Mouse (Mus musculus) stomach, embryonic 16.5 days (tissue): ENCODE data around the gene 2310034C09Rik. TPM values are rescaled to one million over a fixed set of nuclear protein-coding genes. Genes with fewer than 3 reads are reported as not detected.
"Not testable (repeated sequence)": the region's sequence is repeated elsewhere in the genome, so short reads cannot be mapped to it uniquely, and the experiment has no call there.

Source experiments
- ATAC-seq: fragments of 200-750 bp; cut with Nextera tagmentation; 2 replicates; pipeline ENCODE4 v1.8.0; 2017; ENCODE audit warnings: moderate number of reproducible peaks, moderate TSS enrichment; ENCODE audit not compliant: insufficient read depth, low FRiP score
- H3K27ac ChIP-seq: fragments of 300-500 bp; sonication (generic); 2 replicates; pipeline ENCODE4 v1.5.1; 2014; ENCODE audit warnings: low read length
- H3K27me3 ChIP-seq: fragments of 300-500 bp; sonication (generic); 2 replicates; pipeline ENCODE4 v1.6.1; 2014; ENCODE audit warnings: low read length, control low read depth, mixed read lengths; ENCODE audit not compliant: control insufficient read depth, insufficient read depth
- H3K36me3 ChIP-seq: fragments of 300-500 bp; sonication (generic); 2 replicates; pipeline ENCODE4 v1.6.1; 2014; ENCODE audit warnings: low read length; ENCODE audit not compliant: control insufficient read depth, insufficient read depth
- H3K4me1 ChIP-seq: fragments of 300-500 bp; sonication (generic); 2 replicates; pipeline ENCODE4 v1.6.1; 2014; ENCODE audit warnings: low read length, control low read depth, mixed read lengths; ENCODE audit not compliant: control insufficient read depth, insufficient read depth
- H3K4me2 ChIP-seq: fragments of 300-500 bp; sonication (generic); 2 replicates; pipeline ENCODE4 v1.6.1; 2014; ENCODE audit warnings: low read depth, low read length, mixed read lengths
- H3K4me3 ChIP-seq: fragments of 300-500 bp; sonication (generic); replicated peaks from 2 replicates; pipeline ENCODE4 v1.5.1; 2014; ENCODE audit warnings: mild to moderate bottlenecking, low read length
- H3K9ac ChIP-seq: fragments of 300-500 bp; sonication (generic); 2 replicates; pipeline ENCODE4 v1.6.1; 2014; ENCODE audit warnings: low read length
- H3K9me3 ChIP-seq: fragments of 300-500 bp; sonication (generic); replicated peaks from 2 replicates; pipeline ENCODE4 v1.6.1; 2016; ENCODE audit warnings: low read length, control low read depth; ENCODE audit not compliant: control insufficient read depth
- WGBS: fragments of 180-500 bp; shearing (Covaris S2); extraction: QIAGEN DNeasy Blood & Tissue Kit; methylation state at CpG from one replicate; pipeline ENCODE4 v1.1.7; 2014; 5-methylcytosine and 5-hydroxymethylcytosine counted together
- polyA plus RNA-seq: library from polyadenylated mRNA; unstranded; fragments of >200 nt; fragmentation: Nextera tagmentation; extraction: Ambion mirVana; gene quantifications from 2 replicates; pipeline ENCODE4 v1.2.1, GENCODE M21; 2015

Gene 2310034C09Rik
- polyA plus RNA-seq: not detected in 2 replicates

DNA sequence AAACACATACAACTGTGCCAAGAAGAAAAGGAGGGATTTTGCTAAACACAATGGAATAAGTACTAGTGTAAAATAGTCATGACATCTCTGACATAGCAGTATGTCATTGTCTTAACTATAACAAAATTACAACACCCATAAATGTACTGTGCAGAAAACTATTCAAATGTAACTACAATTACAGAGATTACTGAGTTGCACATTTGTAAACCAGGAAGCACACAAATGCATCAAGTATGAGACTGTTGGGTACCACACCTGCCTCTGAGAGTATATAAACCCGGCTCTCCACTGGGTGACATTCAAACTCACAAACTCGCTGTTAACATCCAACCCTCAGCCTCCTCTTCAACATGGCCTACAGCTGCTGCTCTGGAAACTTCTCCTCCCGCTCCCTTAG, at the start of gene 2310034C09Rik:
TSS of gene 2310034C09Rik (plus strand) at position 301 of the 400 bp plus-strand sequence.
- not testable (repeated sequence) for H3K27ac ChIP-seq, H3K4me3 ChIP-seq, H3K27me3 ChIP-seq, H3K9ac ChIP-seq, H3K36me3 ChIP-seq, H3K4me1 ChIP-seq, ATAC-seq, H3K9me3 ChIP-seq, H3K4me2 ChIP-seq
- WGBS: 95% methylated on average over 3 of the region's 3 CpGs

DNA sequence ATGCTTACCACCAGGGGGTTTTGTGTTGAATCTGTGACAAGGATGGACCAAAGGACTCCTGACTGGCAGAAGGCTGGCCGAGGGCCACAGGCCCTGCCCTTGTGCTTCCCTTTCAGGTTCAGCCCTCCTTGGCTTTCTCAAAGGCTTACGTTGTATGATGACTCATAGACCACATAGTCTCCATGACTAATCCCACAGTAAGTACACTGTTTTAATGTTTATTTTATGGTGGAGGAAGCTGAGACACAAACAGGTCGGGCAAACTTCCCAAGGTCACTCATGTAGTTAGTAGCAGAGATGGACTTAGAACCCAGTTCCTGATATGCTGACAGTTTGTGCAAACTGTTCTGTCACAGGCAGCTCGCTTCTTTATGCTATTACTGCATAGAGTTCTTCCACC, 47.9 kb upstream of the 2310034C09Rik start:
- Histone ChIP-seq H3K27ac (no peak overlapping the region), H3K4me3 (no peak overlapping the region), H3K9me3 (no peaks in the 10 kb centered on the region), H3K36me3 (no peaks in the 10 kb centered on the region), H3K4me1 (no peaks in the 10 kb centered on the region), H3K9ac (no peak overlapping the region), H3K4me2 (no peak overlapping the region), H3K27me3 (no peaks in the 10 kb centered on the region)
- ATAC-seq: peak; percentile 86; the same call in 1 of the 2 replicates
- 56% methylated on average over 4 of the region's 4 CpGs for WGBS

DNA sequence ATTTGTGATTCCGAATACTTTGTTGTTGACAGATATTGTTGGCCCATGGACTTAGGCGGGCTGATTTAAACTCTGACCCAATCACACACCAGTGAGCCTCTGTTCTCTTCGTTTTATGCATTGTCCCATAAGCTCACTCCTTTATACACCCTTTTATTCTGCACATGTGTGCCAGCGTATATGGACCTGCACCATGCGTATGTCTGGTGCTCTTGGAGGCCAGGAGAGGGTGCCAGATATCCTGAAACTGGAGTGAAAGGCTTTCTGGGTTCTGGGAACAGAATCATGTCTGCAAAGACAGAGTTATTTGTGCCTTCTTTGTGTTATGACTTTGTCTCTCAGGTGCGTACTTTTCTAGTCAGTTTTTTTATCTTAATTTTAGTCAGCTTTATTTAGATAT, 47.4 kb upstream of the 2310034C09Rik start:
- Histone ChIP-seq H3K4me3 (no peak overlapping the region), H3K9ac (no peak overlapping the region), H3K4me2 (no peak overlapping the region), H3K9me3 (no peaks in the 10 kb centered on the region), H3K4me1 (no peaks in the 10 kb centered on the region), H3K27me3 (no peaks in the 10 kb centered on the region), H3K27ac (no peak overlapping the region), H3K36me3 (no peaks in the 10 kb centered on the region)
- ATAC-seq: no peak
- whole genome bisulfite sequencing: 81% methylated on average over 6 of the region's 6 CpGs

DNA sequence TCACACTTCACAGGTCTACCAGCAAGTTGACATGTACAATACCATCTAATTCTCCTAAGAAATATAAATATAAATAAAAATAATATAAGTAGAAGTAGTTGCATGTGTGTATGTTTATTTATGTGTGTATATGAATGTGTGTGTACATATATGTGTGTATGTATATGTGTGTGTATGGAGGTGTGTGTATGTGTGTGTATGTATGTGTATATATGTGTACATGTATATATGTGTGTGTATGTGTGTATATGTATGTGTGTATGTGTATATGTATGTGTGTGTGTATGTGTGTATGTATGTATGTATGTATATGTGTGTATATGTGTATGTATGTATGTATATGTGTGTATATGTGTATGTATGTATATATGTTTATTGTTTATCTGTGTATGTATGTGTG, 42.1 kb upstream of the 2310034C09Rik start:
- Histone ChIP-seq H3K9me3 (no peaks in the 10 kb centered on the region), H3K4me3 (no peak overlapping the region), H3K4me2 (no peak overlapping the region), H3K9ac (no peak overlapping the region), H3K27me3 (no peaks in the 10 kb centered on the region), H3K4me1 (no peaks in the 10 kb centered on the region), H3K36me3 (no peaks in the 10 kb centered on the region), H3K27ac (no peak overlapping the region)
- no peak for ATAC-seq

DNA sequence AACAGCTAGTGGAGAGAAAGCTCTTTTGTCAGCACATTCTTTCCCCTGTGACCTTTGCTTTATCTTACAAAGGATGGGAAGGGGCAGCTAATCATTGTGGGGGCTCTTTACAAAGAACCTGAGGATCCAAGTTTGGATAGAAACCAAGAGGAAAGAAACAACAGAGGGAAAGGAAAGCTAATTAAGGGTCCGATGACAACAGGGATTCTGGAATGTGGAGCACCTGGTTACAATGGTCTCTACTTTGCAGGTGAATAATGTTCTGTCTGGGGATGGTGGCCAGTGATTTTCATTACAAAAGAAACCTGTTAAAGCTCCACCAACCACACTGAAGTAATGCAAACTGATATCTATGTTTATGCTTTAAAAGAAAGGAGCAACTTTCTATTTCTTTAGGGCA, 38.6 kb upstream of the 2310034C09Rik start:
- no peak overlapping the region for H3K4me3 ChIP-seq
- H3K9ac ChIP-seq: no peak overlapping the region
- WGBS: 41% methylated on average over 1 of the region's 1 CpGs
- H3K27me3 ChIP-seq: no peaks in the 10 kb centered on the region
- H3K36me3 ChIP-seq: no peaks in the 10 kb centered on the region
- ATAC-seq: no peak
- no peaks in the 10 kb centered on the region for H3K4me1 ChIP-seq
- no peaks in the 10 kb centered on the region for H3K9me3 ChIP-seq
- no peak overlapping the region for H3K4me2 ChIP-seq
- H3K27ac ChIP-seq: no peak overlapping the region

DNA sequence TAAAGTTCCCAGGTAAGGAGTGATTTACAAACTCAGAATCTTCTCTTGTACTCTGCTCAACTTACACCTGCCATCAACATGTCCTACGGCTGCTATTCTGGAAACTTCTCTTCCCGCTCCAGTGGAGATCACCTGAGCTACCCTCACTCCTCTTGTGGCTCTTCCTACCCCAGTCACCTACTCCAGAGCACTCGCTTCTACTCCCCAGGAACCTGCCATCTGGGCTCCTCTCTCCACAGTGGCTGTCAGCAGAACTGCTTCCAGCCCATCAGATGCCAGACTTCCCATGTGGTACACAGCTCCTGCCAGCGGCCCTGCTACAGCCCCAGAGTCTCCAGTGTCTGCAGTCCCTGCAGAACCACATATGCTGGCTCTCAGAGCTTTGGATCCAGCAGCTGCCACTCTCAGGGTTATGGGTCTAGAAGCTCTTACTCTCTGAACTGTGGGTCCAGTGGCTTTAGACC, 29.8 kb upstream of the 2310034C09Rik start, which contains the start of gene Krtap13-1:
TSS of gene Krtap13-1 (plus strand) at position 51 of the 464 bp plus-strand sequence.
- no peak within 1 kb of the TSS for H3K9ac ChIP-seq
- H3K9me3 ChIP-seq: no peaks in the 10 kb centered on the region
- no peaks in the 10 kb centered on the region for H3K36me3 ChIP-seq
- ATAC-seq: no peak
- no peak within 1 kb of the TSS for H3K4me3 ChIP-seq
- no peaks in the 10 kb centered on the region for H3K4me1 ChIP-seq
- 76% methylated on average over 4 of the region's 4 CpGs for WGBS
- H3K27ac ChIP-seq: no peak within 1 kb of the TSS
- no peaks in the 10 kb centered on the region for H3K27me3 ChIP-seq
- no peak within 1 kb of the TSS for H3K4me2 ChIP-seq

DNA sequence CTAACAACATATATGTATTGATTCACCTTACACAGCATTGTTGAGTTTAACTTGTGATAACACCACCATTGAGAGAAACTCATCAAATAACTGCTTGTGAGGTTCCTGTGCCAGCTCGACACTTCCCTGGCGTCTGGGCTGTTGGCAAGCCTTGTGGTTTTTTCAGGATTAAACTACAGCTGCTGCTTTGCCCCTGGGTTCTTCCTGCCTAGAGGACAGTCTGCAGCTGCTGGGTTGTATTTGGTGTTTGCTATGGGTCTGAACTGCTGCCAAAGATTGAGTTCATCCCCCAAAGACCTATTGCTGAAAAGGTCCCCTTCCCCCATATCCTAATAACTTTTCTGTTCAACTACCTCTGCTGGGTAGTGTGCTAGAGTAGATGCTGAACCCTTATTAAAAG, 23.3 kb upstream of the 2310034C09Rik start:
- H3K9ac ChIP-seq: no peak overlapping the region
- H3K4me3 ChIP-seq: no peak overlapping the region
- no peaks in the 10 kb centered on the region for H3K36me3 ChIP-seq
- H3K27ac ChIP-seq: no peak overlapping the region
- H3K9me3 ChIP-seq: no peaks in the 10 kb centered on the region
- WGBS: 49% methylated on average over 2 of the region's 2 CpGs
- no peak for ATAC-seq
- H3K4me2 ChIP-seq: no peak overlapping the region
- H3K27me3 ChIP-seq: no peaks in the 10 kb centered on the region
- H3K4me1 ChIP-seq: no peaks in the 10 kb centered on the region

DNA sequence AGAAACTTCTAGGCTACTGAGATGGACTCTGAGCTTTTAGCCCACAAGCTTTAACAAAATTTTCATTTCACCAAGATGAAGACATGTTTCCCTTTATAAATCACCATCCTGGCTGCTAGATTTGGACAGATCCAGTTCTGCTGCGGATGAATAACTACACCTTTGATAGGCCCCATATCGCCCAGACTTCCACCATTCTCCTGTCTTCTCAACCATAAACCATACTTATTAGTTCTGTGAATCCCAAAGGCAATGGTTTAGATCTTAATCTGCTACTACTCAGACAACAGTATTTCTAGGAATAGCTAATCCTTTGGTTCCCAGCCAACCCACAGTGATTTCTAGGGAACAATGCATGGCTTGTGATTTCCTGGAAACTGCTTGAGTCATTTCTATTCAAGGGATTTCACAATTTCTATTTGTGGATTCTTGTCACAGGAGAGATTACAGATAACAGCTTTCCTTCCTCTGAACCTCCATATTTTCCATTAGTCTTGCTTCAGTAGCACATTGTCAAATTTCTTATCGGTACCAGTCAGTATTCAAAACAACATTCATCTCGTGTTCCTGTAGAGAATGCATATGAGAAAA, 13.8 kb upstream of the 2310034C09Rik start:
- Histone ChIP-seq H3K9me3 (no peaks in the 10 kb centered on the region), H3K4me2 (no peak overlapping the region), H3K4me3 (no peak overlapping the region), H3K4me1 (no peaks in the 10 kb centered on the region), H3K36me3 (no peaks in the 10 kb centered on the region), H3K9ac (no peak overlapping the region), H3K27me3 (no peaks in the 10 kb centered on the region), H3K27ac (no peak overlapping the region)
- 77% methylated on average over 4 of the region's 4 CpGs for WGBS
- no peak for ATAC-seq

DNA sequence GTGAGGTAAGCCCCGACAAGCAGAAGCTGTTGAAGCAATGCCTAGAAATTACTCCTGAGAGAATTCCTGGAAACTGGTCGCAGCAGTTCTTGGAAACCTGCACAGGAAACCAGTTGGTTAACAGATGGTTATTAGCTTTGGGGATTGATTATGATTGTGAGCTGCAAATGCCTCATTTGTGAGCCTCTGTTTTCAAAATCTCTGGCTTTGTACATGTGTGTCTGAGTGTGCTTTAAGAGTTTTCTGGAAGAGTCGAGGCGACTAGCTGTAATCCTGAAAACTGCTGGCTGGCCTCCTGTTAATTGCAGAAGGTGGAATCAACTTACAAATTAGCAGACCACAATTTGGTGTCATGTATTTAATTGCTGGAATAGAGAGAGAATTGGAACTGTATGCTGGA, 10.7 kb upstream of the 2310034C09Rik start:
- H3K9ac ChIP-seq: no peak overlapping the region
- no peak overlapping the region for H3K4me3 ChIP-seq
- H3K4me1 ChIP-seq: no peaks in the 10 kb centered on the region
- H3K36me3 ChIP-seq: no peaks in the 10 kb centered on the region
- no peak for ATAC-seq
- no peaks in the 10 kb centered on the region for H3K9me3 ChIP-seq
- H3K4me2 ChIP-seq: no peak overlapping the region
- no peak overlapping the region for H3K27ac ChIP-seq
- WGBS: 72% methylated on average over 4 of the region's 4 CpGs
- no peaks in the 10 kb centered on the region for H3K27me3 ChIP-seq
